Mouse (Mus musculus): Measurements from ENCODE around the gene Tmem151b. TPM values are rescaled to one million over a fixed set of nuclear protein-coding genes. Genes with fewer than 3 reads are reported as not detected.

Gene Tmem151b
- polyA plus RNA-seq, 1 experiment from 2014 or later: 10.1 TPM

DNA sequence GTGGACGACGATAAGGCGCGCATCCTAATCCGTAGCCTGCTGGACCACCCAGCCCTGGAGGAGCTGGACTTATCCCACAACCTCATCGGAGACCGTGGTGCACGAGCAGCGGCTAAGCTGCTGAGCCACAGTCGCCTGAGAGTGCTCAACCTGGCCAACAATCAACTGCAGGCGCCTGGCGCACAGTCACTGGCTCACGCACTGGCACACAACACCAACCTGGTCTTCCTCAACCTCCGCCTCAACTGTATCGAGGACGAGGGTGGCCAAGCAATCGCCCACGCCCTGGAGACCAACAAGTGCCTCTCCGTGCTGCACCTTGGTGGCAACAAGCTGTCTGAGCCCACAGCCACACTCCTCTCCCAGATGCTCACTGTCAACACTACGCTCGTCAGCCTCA lies 9.8 kb downstream of the Tmem151b start:
- H3K4me1 ChIP-seq: peaks cover 10% of the 10 kb centered on the region
- WGBS: 86% methylated on average over 21 of the region's 21 CpGs
- H3K36me3 ChIP-seq: peaks cover 10% of the 10 kb centered on the region
- peaks cover 87% of the 10 kb centered on the region for H3K27me3 ChIP-seq
- H3K4me2 ChIP-seq: no peak overlapping the region
- no peak for ATAC-seq (ENCODE audit: insufficient number of reproducible peaks, insufficient read depth, low FRiP score, low TSS enrichment, low read depth)
- no peak overlapping the region for H3K4me3 ChIP-seq
- H3K9me3 ChIP-seq: no peaks in the 10 kb centered on the region
- H3K27ac ChIP-seq: no peak overlapping the region
- no peak overlapping the region for H3K9ac ChIP-seq

DNA sequence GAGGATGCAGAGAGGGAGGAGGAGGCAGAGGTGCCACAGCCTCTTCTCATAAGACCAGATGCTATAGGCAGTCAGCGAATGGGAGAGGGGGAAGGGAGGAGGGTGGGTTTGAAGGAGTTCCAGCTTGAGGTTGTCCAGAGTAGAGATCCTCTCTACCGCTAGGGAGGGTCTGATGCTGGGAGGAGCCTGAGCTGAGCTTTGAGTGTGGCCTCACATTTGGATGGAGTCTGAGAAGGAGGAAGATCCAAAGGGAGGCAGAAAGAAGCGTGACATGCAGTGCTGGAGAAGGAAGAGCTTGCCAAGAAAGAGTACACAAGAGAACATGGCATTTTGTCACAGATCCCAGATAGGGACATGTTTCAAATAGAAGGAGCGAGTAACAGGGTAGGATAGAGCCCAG lies 11.1 kb downstream of the Tmem151b start:
- Histone ChIP-seq H3K36me3 (no peaks in the 10 kb centered on the region), H3K27me3 (peaks cover 84% of the 10 kb centered on the region), H3K9ac (no peak overlapping the region), H3K27ac (no peak overlapping the region), H3K4me2 (no peak overlapping the region), H3K4me3 (no peak overlapping the region), H3K4me1 (no peaks in the 10 kb centered on the region), H3K9me3 (no peaks in the 10 kb centered on the region)
- 65% methylated on average over 4 of the region's 4 CpGs for WGBS
- ATAC-seq (ENCODE audit: insufficient number of reproducible peaks, insufficient read depth, low FRiP score, low TSS enrichment, low read depth): no peak

DNA sequence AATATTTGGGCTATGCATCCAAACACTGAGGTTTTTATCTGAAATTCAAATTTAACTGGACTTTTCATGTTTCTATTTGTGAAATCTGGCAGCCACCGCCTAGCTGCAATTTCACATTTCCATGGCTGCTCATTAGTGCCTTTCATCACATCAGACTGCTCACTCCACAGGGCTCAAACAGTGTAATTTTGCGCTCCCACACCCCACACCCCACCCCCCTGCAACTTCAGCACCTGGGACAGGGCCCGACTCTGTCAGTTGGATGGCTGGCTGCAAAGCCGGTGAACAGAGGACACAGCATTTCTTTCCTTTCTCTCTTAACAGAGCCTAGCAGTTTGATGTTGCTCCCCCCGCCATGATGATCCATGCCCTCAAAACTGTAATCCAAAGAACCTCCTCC lies 13.2 kb downstream of the Tmem151b start:
- Histone ChIP-seq H3K27ac (no peak overlapping the region), H3K9ac (no peak overlapping the region), H3K27me3 (peaks cover 83% of the 10 kb centered on the region), H3K4me2 (no peak overlapping the region), H3K4me1 (no peaks in the 10 kb centered on the region), H3K4me3 (no peak overlapping the region), H3K36me3 (no peaks in the 10 kb centered on the region), H3K9me3 (no peaks in the 10 kb centered on the region)
- ATAC-seq (ENCODE audit: insufficient number of reproducible peaks, insufficient read depth, low FRiP score, low TSS enrichment, low read depth): no peak
- 9% methylated on average over 5 of the region's 5 CpGs for WGBS

DNA sequence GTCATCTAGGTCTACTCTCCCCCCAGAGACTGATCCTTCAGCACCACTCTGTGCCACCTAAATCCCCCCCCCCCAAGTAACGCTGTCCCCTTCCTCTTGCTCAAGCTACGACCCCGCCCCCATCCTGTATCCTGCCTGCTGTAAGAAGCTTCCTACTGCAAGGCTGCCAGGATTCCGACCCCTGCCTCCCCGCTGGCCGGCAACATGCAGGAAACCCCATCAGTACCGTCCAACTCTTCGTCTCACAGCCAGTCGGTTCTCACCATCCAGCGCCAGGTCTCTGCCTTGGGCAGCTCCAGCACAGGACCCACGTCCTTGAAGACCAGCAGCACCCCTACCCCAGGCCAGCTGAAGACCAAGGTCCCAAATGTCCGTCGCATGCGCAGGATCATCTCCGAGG lies 16.6 kb downstream of the Tmem151b start:
- WGBS: 43% methylated on average over 15 of the region's 15 CpGs
- no peaks in the 10 kb centered on the region for H3K9me3 ChIP-seq
- H3K27ac ChIP-seq: no peak overlapping the region
- no peak overlapping the region for H3K9ac ChIP-seq
- ATAC-seq (ENCODE audit: insufficient number of reproducible peaks, insufficient read depth, low FRiP score, low TSS enrichment, low read depth): no peak
- H3K4me3 ChIP-seq: no peak overlapping the region
- H3K27me3 ChIP-seq: peaks cover 80% of the 10 kb centered on the region
- no peaks in the 10 kb centered on the region for H3K36me3 ChIP-seq
- H3K4me2 ChIP-seq: no peak overlapping the region
- H3K4me1 ChIP-seq: no peaks in the 10 kb centered on the region

DNA sequence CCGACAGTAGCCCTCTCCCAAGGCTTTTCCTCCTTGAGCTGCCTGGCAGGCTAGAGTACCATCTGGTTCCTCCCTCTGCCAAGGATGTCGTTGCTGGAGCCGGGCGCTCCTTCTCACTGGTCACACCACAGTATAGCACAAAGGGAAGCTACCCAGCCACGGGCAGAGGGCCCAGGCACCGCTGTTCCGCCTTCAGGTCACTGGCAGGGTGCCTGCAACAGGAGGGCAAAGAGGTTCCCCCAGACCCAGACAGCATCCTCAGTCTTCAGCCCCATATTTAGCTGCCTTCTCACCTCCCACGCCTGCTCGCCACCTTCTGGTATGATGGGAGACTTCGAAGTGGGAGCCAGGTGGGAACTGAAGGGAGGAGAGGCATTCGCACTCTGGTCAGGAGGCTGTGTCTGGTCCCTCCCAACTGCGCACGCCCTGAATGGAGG lies 19.1 kb downstream of the Tmem151b start:
- Histone ChIP-seq H3K4me3 (no peak overlapping the region), H3K9me3 (no peaks in the 10 kb centered on the region), H3K36me3 (no peaks in the 10 kb centered on the region), H3K4me2 (no peak overlapping the region), H3K9ac (no peak overlapping the region), H3K27ac (no peak overlapping the region), H3K27me3 (peaks cover 79% of the 10 kb centered on the region), H3K4me1 (no peaks in the 10 kb centered on the region)
- WGBS: 47% methylated on average over 13 of the region's 13 CpGs
- ATAC-seq (ENCODE audit: insufficient number of reproducible peaks, insufficient read depth, low FRiP score, low TSS enrichment, low read depth): no peak

DNA sequence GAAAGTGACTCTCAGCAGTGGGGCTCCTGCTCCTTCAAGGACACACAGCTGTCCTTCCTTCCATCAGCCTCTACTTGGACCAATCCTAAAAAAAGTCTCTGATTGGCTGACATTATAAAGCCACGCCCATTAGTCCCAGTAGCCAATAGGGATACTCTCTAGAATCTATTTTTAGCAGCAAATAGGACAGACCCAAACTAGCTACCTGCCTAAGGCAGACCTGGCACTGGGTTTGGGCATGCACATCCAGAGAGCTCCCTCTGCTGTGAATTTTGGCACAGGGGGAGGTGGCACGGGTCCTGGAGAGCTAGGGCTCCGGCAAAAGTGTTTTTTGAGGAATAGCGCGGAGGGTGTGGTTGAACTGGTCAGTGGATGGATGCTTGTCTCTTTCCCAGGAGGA lies 22.9 kb downstream of the Tmem151b start:
- Histone ChIP-seq H3K9me3 (no peaks in the 10 kb centered on the region), H3K36me3 (no peaks in the 10 kb centered on the region), H3K27ac (no peak overlapping the region), H3K9ac (no peak overlapping the region), H3K4me1 (peaks cover 14% of the 10 kb centered on the region), H3K4me3 (no peak overlapping the region), H3K4me2 (no peak overlapping the region), H3K27me3 (peaks cover 65% of the 10 kb centered on the region)
- 14% methylated on average over 5 of the region's 5 CpGs for WGBS
- no peak for ATAC-seq (ENCODE audit: insufficient number of reproducible peaks, insufficient read depth, low FRiP score, low TSS enrichment, low read depth)

DNA sequence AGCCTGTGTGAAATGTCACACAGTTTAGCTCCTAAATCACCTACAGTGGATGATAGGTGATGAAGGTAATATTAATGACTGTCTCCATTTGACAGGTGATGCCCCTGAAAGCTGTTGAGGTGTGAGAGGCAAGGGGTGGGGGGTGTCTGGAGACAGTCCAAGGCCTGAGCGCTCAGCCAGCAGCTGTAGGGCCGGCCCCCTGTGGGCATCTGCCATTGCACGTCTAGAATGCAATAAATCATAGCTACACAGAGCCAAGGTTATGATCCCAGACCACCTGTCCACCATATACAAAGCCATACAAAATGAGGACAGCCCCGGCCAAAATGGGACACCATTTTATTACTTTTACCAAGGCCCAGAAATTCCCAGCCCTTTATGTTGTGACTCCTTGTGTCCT lies 24.5 kb downstream of the Tmem151b start:
- H3K4me1 ChIP-seq: peaks cover 21% of the 10 kb centered on the region
- H3K4me3 ChIP-seq: no peak overlapping the region
- no peaks in the 10 kb centered on the region for H3K9me3 ChIP-seq
- 69% methylated on average over 4 of the region's 4 CpGs for WGBS
- no peak overlapping the region for H3K4me2 ChIP-seq
- 0 out of 2 replicates have a peak, but pooled peaks cover 11% of the 10 kb centered on the region for H3K36me3 ChIP-seq
- no peak overlapping the region for H3K9ac ChIP-seq
- no peak overlapping the region for H3K27ac ChIP-seq
- no peak for ATAC-seq (ENCODE audit: insufficient number of reproducible peaks, insufficient read depth, low FRiP score, low TSS enrichment, low read depth)
- peaks cover 56% of the 10 kb centered on the region for H3K27me3 ChIP-seq

DNA sequence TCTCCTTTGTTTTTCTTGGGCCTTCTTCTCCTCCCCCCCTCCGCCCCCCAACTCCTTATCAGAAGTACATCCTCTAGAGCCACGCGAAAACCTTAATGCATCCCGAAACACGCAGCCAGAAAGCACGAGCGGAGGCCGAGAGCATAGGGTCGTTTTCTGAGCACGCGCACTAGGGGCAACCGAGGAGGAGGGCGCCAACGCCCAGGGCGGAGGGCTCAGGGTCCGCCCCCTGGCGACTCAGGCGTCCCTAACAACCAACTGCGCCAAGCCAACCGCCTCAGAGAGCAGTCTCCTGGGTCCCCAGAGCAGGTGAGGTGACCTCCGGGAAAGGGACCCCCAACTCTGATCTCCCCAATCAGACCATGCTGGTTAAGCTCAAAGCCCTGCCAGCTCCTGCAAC lies 26.2 kb downstream of the Tmem151b start, which contains the start of gene Tcte1:
Gene Tcte1 (plus strand): TSS at position 172 of the 400 bp plus-strand sequence.
- peaks cover 21% of the 10 kb centered on the region for H3K4me1 ChIP-seq
- peaks cover 40% of the 10 kb centered on the region for H3K27me3 ChIP-seq
- H3K27ac ChIP-seq: no peak within 1 kb of the TSS
- WGBS: 0% methylated on average over 21 of the region's 21 CpGs
- peak within 1 kb of the TSS; percentile 45 for H3K4me3 ChIP-seq
- peak within 1 kb of the TSS; percentile 78 for H3K4me2 ChIP-seq
- ATAC-seq (ENCODE audit: insufficient number of reproducible peaks, insufficient read depth, low FRiP score, low TSS enrichment, low read depth): peak; percentile 44; the same call in 1 of the 2 replicates
- no peaks in the 10 kb centered on the region for H3K9me3 ChIP-seq
- H3K36me3 ChIP-seq: peaks cover 28% of the 10 kb centered on the region
- H3K9ac ChIP-seq: peak within 1 kb of the TSS; percentile 70

DNA sequence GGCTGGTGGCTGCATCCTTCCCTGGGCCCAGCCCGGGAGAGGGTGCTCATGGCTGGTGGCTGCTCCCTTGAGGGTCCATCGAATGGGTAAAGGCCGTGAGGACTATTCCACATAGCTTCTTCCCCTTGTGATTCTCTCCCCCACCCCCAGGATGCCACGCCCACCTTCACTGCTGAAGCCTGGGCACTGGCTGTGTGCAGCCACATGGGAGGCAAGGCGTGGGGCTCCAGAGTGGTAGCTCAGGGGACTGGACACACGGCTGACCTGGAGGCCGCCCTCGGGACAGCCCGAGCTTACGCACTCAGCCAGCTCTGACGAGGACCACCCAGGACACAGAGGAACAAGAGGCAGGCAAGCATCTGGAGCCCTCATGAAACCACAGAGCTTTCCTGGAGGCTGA lies 29.3 kb downstream of the Tmem151b start:
- Histone ChIP-seq H3K9me3 (no peaks in the 10 kb centered on the region), H3K27me3 (peaks cover 18% of the 10 kb centered on the region), H3K4me1 (peaks cover 21% of the 10 kb centered on the region), H3K4me3 (no peak overlapping the region), H3K27ac (no peak overlapping the region), H3K9ac (no peak overlapping the region), H3K4me2 (no peak overlapping the region), H3K36me3 (peaks cover 57% of the 10 kb centered on the region)
- 77% methylated on average over 11 of the region's 11 CpGs for WGBS
- no peak for ATAC-seq (ENCODE audit: insufficient number of reproducible peaks, insufficient read depth, low FRiP score, low TSS enrichment, low read depth)

DNA sequence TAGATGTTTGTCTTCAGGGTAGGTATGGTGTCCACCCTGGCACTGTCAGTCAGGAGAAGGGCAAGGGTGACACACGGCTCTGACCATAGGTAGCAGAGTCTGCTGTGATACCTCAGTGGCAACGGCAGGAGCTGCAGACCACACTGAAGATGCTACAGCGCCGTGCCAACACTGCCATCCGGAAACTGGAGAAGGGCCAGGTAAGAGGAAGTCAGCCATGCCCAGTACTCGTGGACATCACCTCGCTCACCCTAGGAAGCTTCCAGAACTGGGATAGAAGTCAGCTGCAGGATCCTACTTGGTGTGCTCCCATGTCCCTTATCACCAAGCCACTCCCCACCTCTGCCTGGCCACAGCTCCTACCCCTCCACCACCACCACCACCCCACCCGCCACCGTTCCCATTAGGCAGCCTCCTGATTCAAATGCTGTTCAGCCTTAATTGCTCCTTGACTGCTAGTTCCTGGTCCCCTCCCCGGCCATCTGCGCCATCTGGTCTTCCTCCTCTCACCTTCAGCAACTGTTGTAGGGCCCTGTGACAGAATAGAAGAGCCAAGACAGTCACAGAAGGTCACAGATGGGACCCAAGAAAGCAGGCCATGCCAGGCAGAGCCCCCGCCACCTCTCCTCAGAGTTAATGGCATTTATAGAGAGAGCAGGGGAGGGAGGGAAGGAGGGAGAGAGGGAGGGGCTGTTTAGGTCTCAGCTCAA lies 30.6 kb downstream of the Tmem151b start:
- Histone ChIP-seq H3K27me3 (peaks cover 6% of the 10 kb centered on the region), H3K9me3 (no peaks in the 10 kb centered on the region), H3K36me3 (peaks cover 62% of the 10 kb centered on the region), H3K27ac (no peak overlapping the region), H3K4me3 (no peak overlapping the region), H3K4me2 (no peak overlapping the region), H3K4me1 (peaks cover 21% of the 10 kb centered on the region), H3K9ac (no peak overlapping the region)
- ATAC-seq (ENCODE audit: insufficient number of reproducible peaks, insufficient read depth, low FRiP score, low TSS enrichment, low read depth): no peak
- 90% methylated on average over 12 of the region's 12 CpGs for WGBS

DNA sequence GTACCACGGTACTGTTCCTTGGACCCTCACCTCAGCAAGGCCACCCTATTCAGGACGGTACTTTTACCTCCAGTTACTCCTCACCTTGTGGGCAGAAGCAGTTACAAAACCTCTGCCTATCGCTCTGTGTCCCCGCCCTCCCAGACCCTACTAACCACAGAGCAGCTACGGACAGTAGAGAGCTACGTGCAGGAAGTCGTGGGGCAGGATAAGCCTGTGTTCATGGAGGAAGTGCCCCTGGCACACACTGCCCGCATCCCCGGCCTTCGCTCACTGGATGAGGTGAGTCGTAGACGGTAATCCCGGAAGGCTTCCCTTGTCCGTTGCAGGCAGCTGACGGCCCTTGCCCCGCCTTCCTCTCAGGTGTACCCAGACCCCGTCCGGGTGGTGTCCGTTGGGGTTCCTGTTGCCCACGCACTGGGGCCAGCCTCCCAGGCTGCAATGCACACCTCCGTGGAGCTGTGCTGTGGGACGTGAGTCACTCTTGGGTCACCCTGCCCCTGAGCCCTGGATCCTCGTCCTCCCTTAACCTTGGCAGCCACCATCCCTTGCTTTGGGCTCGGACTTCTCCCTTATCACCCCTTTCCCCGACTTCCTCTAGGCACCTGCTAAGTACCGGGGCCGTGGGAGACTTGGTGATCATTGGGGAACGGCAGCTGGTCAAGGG lies 31.8 kb downstream of the Tmem151b start:
- Histone ChIP-seq H3K4me1 (peaks cover 13% of the 10 kb centered on the region), H3K27ac (no peak overlapping the region), H3K4me3 (no peak overlapping the region), H3K27me3 (no peaks in the 10 kb centered on the region), H3K9me3 (no peaks in the 10 kb centered on the region), H3K9ac (no peak overlapping the region), H3K36me3 (peaks cover 67% of the 10 kb centered on the region), H3K4me2 (no peak overlapping the region)
- ATAC-seq (ENCODE audit: insufficient number of reproducible peaks, insufficient read depth, low FRiP score, low TSS enrichment, low read depth): no peak
- WGBS: 89% methylated on average over 28 of the region's 28 CpGs

DNA sequence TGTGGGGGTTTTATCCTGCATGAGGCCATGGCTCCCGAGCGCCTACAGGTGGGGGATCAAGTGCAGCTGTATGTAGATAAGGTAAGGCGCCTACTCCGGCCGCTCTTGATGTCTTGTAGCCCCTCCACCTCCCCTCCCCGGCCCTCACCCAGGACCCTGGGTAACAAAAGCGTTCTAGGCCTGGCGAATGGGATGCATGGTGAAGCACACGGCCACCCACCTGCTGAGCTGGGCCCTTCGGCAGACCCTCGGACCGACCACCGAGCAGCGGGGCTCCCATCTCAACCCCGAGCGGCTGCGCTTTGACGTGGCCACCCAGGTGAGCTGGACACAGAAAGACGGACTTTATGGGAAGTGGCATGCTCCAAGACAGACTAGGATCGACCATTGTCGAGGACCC lies 32.3 kb downstream of the Tmem151b start:
- Histone ChIP-seq H3K27ac (no peak overlapping the region), H3K9ac (no peak overlapping the region), H3K4me3 (no peak overlapping the region), H3K4me1 (0 out of 2 replicates have a peak, but pooled peaks cover 8% of the 10 kb centered on the region), H3K4me2 (no peak overlapping the region), H3K27me3 (no peaks in the 10 kb centered on the region), H3K36me3 (peaks cover 67% of the 10 kb centered on the region), H3K9me3 (no peaks in the 10 kb centered on the region)
- no peak for ATAC-seq (ENCODE audit: insufficient number of reproducible peaks, insufficient read depth, low FRiP score, low TSS enrichment, low read depth)
- 92% methylated on average over 21 of the region's 21 CpGs for WGBS
